Mouse (Mus musculus) midbrain, postnatal 0 days (tissue): ENCODE results near the gene Mtx3. TPM values are rescaled to one million over a fixed set of nuclear protein-coding genes. Genes with fewer than 3 reads are reported as not detected.

ENCODE experiments used
- ATAC-seq: fragments of 200-750 bp; cut with Nextera tagmentation; 2 replicates; pipeline ENCODE4 v1.8.0; 2017; ENCODE audit warnings: moderate number of reproducible peaks, mild to moderate bottlenecking, moderate TSS enrichment, moderate library complexity; ENCODE audit not compliant: low FRiP score
- DNase-seq: peaks from one replicate; pipeline ENCODE4 v3.0.0-alpha.2; 2015; ENCODE audit warnings: low spot score
- H3K27ac ChIP-seq: fragments of 300-500 bp; sonication (generic); 2 replicates; pipeline ENCODE4 v1.5.1; 2014; ENCODE audit warnings: low read depth, mild to moderate bottlenecking, low read length, mixed read lengths
- H3K27me3 ChIP-seq: fragments of 300-500 bp; sonication (generic); 2 replicates; pipeline ENCODE4 v1.6.1; 2014; ENCODE audit warnings: low read length, control low read depth, mixed read lengths; ENCODE audit not compliant: insufficient read depth
- H3K36me3 ChIP-seq: fragments of 300-500 bp; sonication (generic); 2 replicates; pipeline ENCODE4 v1.6.1; 2014; ENCODE audit warnings: low read length, control low read depth, mixed read lengths; ENCODE audit not compliant: insufficient read depth
- H3K4me1 ChIP-seq: fragments of 300-500 bp; sonication (generic); 2 replicates; pipeline ENCODE4 v1.6.1; 2014; ENCODE audit warnings: mild to moderate bottlenecking, control low read depth, antibody characterized with exemption, low read length, mixed read lengths; ENCODE audit not compliant: insufficient read depth
- H3K4me2 ChIP-seq: fragments of 300-500 bp; sonication (generic); 2 replicates; pipeline ENCODE4 v1.6.1; 2014; ENCODE audit warnings: low read depth, mild to moderate bottlenecking, low read length, mixed read lengths; ENCODE audit not compliant: poor library complexity, severe bottlenecking
- H3K4me3 ChIP-seq: fragments of 300-500 bp; sonication (generic); 2 replicates; pipeline ENCODE4 v1.5.1; 2014; ENCODE audit warnings: low read depth, mild to moderate bottlenecking, low read length, moderate library complexity
- H3K9ac ChIP-seq: fragments of 300-500 bp; sonication (generic); replicated peaks from 2 replicates; pipeline ENCODE4 v1.6.1; 2014; ENCODE audit warnings: mild to moderate bottlenecking, low read length, moderate library complexity, mixed read lengths; ENCODE audit not compliant: poor library complexity, severe bottlenecking
- H3K9me3 ChIP-seq: fragments of 300-500 bp; sonication (generic); 2 replicates; pipeline ENCODE4 v1.6.1; 2016; ENCODE audit warnings: low read length, control low read depth
- CTCF ChIP-seq: IDR thresholded peaks from 2 replicates; pipeline ENCODE4 v1.5.1; 2016; ENCODE audit warnings: antibody characterized with exemption, mild to moderate bottlenecking
- WGBS: fragments of 180-500 bp; shearing (Covaris S2); extraction: QIAGEN DNeasy Blood & Tissue Kit; methylation state at CpG from one replicate; pipeline ENCODE4 v1.1.7; 2014; 5-methylcytosine and 5-hydroxymethylcytosine counted together
- polyA plus RNA-seq: library from polyadenylated mRNA; unstranded; fragments of >200 nt; fragmentation: Nextera tagmentation; extraction: Ambion mirVana; gene quantifications from 2 replicates; pipeline ENCODE4 v1.2.1, GENCODE M21; 2015
- total RNA-seq: library from RNA; depleted of rRNA; stranded (reverse); fragments of >200 nt; gene quantifications from 2 replicates; pipeline ENCODE4 v1.2.3, GENCODE M21; 2014

Mtx3 gene
- total and polyA plus RNA-seq, 2 experiments from 2014 or later, result 3.8 to 26.9 TPM

- 0 out of 2 replicates have a peak, but pooled peaks cover 6% of the 10 kb centered on the region for H3K4me1 ChIP-seq
- H3K27ac ChIP-seq, result no peak overlapping the region
- DNase-seq (no peak), ATAC-seq (no peak)
- WGBS, result 85% methylated on average over 5 of the region's 5 CpGs
- peaks cover 35% of the 10 kb centered on the region for H3K36me3 ChIP-seq
- no peak overlapping the region for H3K4me3 ChIP-seq
- H3K4me2 ChIP-seq, result no peak overlapping the region
- no peak for TF ChIP-seq CTCF
- H3K27me3 ChIP-seq, result no peaks in the 10 kb centered on the region
- no peaks in the 10 kb centered on the region for H3K9me3 ChIP-seq
- H3K9ac ChIP-seq, result no peak overlapping the region
Measured at GRCm38 (mm10) chr13:92848002-92848401, 3.4 kb downstream of the Mtx3 start.

DNA sequence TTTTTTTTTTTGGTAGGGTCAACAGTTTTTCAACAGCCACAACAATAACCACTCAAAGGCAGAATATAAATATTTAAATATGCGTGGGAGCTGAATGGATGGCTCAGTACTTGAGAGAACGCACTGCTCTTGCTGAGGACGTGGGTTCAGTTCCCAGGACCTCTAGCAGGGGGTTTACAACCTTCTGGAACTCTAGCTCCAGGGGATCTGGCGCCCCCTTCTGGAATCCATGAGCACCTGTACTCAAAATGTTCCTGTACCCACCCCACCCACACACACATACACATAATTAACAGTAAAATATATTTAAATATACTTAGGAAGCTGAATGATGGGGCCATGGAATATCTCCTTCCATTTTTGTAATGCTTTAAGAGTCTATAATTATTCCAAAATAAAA is 11.3 kb downstream of the Mtx3 start:
- Histone ChIP-seq H3K36me3 (peaks cover 11% of the 10 kb centered on the region), H3K27ac (no peak overlapping the region), H3K4me1 (no peaks in the 10 kb centered on the region), H3K9me3 (no peaks in the 10 kb centered on the region), H3K9ac (no peak overlapping the region), H3K4me2 (no peak overlapping the region), H3K27me3 (no peaks in the 10 kb centered on the region), H3K4me3 (no peak overlapping the region)
- no peak for ATAC-seq
- TF ChIP-seq CTCF, result peak; percentile 43
- 75% methylated on average over 4 of the region's 4 CpGs for WGBS
- DNase-seq, result no peak

DNA sequence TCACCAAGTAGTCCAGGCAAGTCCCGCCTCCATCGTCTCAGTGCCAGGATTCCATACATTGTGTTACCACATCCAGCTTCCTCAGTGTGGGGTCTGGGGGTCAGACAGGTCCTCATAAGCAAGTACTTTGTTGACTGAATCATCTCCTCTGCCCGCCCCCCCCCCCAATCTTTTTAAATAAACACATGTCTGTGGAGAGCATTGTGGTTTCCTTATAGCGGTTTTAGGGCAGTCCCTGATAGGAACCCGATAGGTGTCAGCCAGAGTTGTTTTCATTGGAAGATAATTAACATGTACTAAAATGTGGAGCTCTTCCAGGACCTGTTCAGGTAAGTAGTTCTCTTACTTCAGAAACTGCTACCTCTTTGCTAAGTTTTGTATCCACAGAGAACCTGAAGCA is 14.2 kb downstream of the Mtx3 start:
- H3K4me3 ChIP-seq, result no peak overlapping the region
- 92% methylated on average over 5 of the region's 5 CpGs for WGBS
- no peaks in the 10 kb centered on the region for H3K9me3 ChIP-seq
- H3K36me3 ChIP-seq, result no peaks in the 10 kb centered on the region
- ATAC-seq (no peak), DNase-seq (no peak)
- H3K9ac ChIP-seq, result no peak overlapping the region
- no peak overlapping the region for H3K27ac ChIP-seq
- TF ChIP-seq CTCF, result no peak
- no peak overlapping the region for H3K4me2 ChIP-seq
- H3K27me3 ChIP-seq, result no peaks in the 10 kb centered on the region
- no peaks in the 10 kb centered on the region for H3K4me1 ChIP-seq

- WGBS, result 86% methylated on average over 4 of the region's 4 CpGs
Measured at GRCm38 (mm10) chr13:92859959-92860358, 15.4 kb downstream of the Mtx3 start.

DNA sequence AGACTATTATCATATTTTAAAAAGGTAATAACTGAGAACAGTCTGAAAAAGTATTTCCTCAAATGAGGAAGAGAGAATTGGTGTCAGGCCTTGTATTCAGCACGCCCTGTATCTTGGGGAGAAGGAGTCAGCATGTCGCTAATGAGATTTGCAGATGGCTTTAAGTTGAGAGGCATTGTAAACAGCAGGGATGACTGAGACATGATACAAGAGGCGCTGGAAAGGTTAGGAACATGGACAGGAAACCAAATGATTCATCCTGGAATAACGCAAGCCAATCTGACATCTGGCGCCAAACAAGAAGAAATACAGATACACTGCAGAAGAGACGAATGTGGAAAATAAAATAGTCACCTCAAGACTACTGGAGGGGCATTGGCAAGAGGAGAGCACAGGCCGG is 20.8 kb downstream of the Mtx3 start:
- DNase-seq, result no peak
- no peak for ATAC-seq
- no peaks in the 10 kb centered on the region for H3K27me3 ChIP-seq
- H3K9ac ChIP-seq, result no peak overlapping the region
- no peak overlapping the region for H3K27ac ChIP-seq
- no peak for TF ChIP-seq CTCF
- no peaks in the 10 kb centered on the region for H3K4me1 ChIP-seq
- H3K4me3 ChIP-seq, result no peak overlapping the region
- 81% methylated on average over 7 of the region's 7 CpGs for WGBS
- no peaks in the 10 kb centered on the region for H3K9me3 ChIP-seq
- no peak overlapping the region for H3K4me2 ChIP-seq
- no peaks in the 10 kb centered on the region for H3K36me3 ChIP-seq

More at GRCm38 (mm10) chr13:92859959-92860358, 15.4 kb downstream of the Mtx3 start:
- Histone ChIP-seq H3K4me1 (no peaks in the 10 kb centered on the region), H3K36me3 (no peaks in the 10 kb centered on the region), H3K9ac (no peak overlapping the region), H3K4me2 (no peak overlapping the region), H3K27me3 (no peaks in the 10 kb centered on the region), H3K4me3 (no peak overlapping the region), H3K27ac (no peak overlapping the region), H3K9me3 (no peaks in the 10 kb centered on the region)
- ATAC-seq, result no peak
- TF ChIP-seq CTCF, result no peak
- no peak for DNase-seq

GRCm38 (mm10) chr13:92866680-92867079 is 22.1 kb downstream of the Mtx3 start:
- Histone ChIP-seq H3K9ac (no peak overlapping the region), H3K4me3 (no peak overlapping the region), H3K9me3 (no peaks in the 10 kb centered on the region), H3K27ac (no peak overlapping the region), H3K27me3 (no peaks in the 10 kb centered on the region), H3K36me3 (no peaks in the 10 kb centered on the region), H3K4me1 (no peaks in the 10 kb centered on the region), H3K4me2 (no peak overlapping the region)
- TF ChIP-seq CTCF, result peak; percentile 40
- 88% methylated on average over 1 of the region's 1 CpGs for WGBS
- ATAC-seq (no peak), DNase-seq (no peak)
